Mouse (Mus musculus) hindbrain, embryonic 11.5 days (tissue): ENCODE measurements around the gene Nobox. TPM values are rescaled to one million over a fixed set of nuclear protein-coding genes. Genes with fewer than 3 reads are reported as not detected.

Experiments
- ATAC-seq: fragments of 200-750 bp; cut with Nextera tagmentation; 2 replicates; pipeline ENCODE4 v1.8.0; 2017; ENCODE audit warnings: mild to moderate bottlenecking, moderate TSS enrichment, moderate library complexity; ENCODE audit not compliant: low FRiP score
- DNase-seq: peaks from one replicate; pipeline ENCODE4 v3.0.0-alpha.2; 2015; ENCODE audit warnings: low spot score
- H3K27ac ChIP-seq: fragments of 300-500 bp; sonication (generic); 2 replicates; pipeline ENCODE4 v1.5.1; 2014; ENCODE audit warnings: mild to moderate bottlenecking, low read depth, low read length
- H3K27me3 ChIP-seq: fragments of 300-500 bp; sonication (generic); 2 replicates; pipeline ENCODE4 v1.6.1; 2014; ENCODE audit warnings: mild to moderate bottlenecking, low read length, moderate library complexity, mixed read lengths; ENCODE audit not compliant: control insufficient read depth, insufficient read depth
- H3K36me3 ChIP-seq: fragments of 300-500 bp; sonication (generic); 2 replicates; pipeline ENCODE4 v1.6.1; 2014; ENCODE audit warnings: mild to moderate bottlenecking, low read length, moderate library complexity, mixed read lengths; ENCODE audit not compliant: control insufficient read depth, insufficient read depth
- H3K4me1 ChIP-seq: fragments of 300-500 bp; sonication (generic); replicated peaks from 2 replicates; pipeline ENCODE4 v1.6.1; 2014; ENCODE audit warnings: low read length, mixed read lengths; ENCODE audit not compliant: control insufficient read depth, insufficient read depth
- H3K4me2 ChIP-seq: fragments of 300-500 bp; sonication (generic); replicated peaks from 2 replicates; pipeline ENCODE4 v1.6.1; 2014; ENCODE audit warnings: mild to moderate bottlenecking, low read depth, low read length
- H3K4me3 ChIP-seq: fragments of 300-500 bp; sonication (generic); 2 replicates; pipeline ENCODE4 v1.5.1; 2014; ENCODE audit warnings: low read depth, low read length
- H3K9ac ChIP-seq: fragments of 300-500 bp; sonication (generic); 2 replicates; pipeline ENCODE4 v1.6.1; 2014; ENCODE audit warnings: low read depth, low read length
- H3K9me3 ChIP-seq: fragments of 300-500 bp; sonication (generic); 2 replicates; pipeline ENCODE4 v1.6.1; 2016; ENCODE audit warnings: low read length; ENCODE audit not compliant: control insufficient read depth
- WGBS: fragments of 180-500 bp; shearing (Covaris S2); extraction: QIAGEN DNeasy Blood & Tissue Kit; methylation state at CpG from one replicate; pipeline ENCODE4 v1.1.7; 2014; 5-methylcytosine and 5-hydroxymethylcytosine counted together
- polyA plus RNA-seq: library from polyadenylated mRNA; unstranded; fragments of >200 nt; fragmentation: Nextera tagmentation; extraction: Ambion mirVana; gene quantifications from 2 replicates; pipeline ENCODE4 v1.2.1, GENCODE M21; 2014

The Nobox gene
- polyA plus RNA-seq, 1 experiment from 2014 or later: not detected

GRCm38 (mm10) chr6:43335619-43336234 lies 26.4 kb upstream of the Nobox start:
- H3K4me3 ChIP-seq: no peak overlapping the region
- no peak overlapping the region for H3K4me2 ChIP-seq
- no peak for ATAC-seq
- H3K27ac ChIP-seq: no peak overlapping the region
- H3K9ac ChIP-seq: no peak overlapping the region
- WGBS: 81% methylated on average over 3 of the region's 3 CpGs
- H3K27me3 ChIP-seq: no peaks in the 10 kb centered on the region
- H3K36me3 ChIP-seq: no peaks in the 10 kb centered on the region
- H3K9me3 ChIP-seq: no peaks in the 10 kb centered on the region
- H3K4me1 ChIP-seq: no peaks in the 10 kb centered on the region
- DNase-seq: no peak

DNA sequence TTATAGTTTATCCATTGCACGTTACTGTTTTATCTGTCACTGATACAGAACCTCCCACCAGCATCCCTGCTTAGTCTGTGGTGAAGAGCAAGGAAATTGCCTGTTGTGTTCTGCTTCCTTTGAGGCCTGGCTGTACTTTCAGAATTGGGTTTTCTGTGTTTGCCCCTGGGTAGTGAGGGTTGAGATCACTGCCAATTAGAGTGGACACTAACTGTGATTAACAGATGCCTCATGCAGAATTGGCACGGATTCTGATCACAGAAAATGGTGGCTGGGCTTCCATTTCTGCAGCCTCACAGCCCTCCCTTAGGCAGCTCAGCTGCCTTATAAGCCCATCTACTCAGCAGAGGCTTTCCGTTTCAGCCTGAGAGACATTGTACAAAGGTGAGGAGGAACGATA lies 24.1 kb upstream of the Nobox start:
- H3K27me3 ChIP-seq: no peaks in the 10 kb centered on the region
- no peak for ATAC-seq
- H3K4me3 ChIP-seq: no peak overlapping the region
- no peaks in the 10 kb centered on the region for H3K36me3 ChIP-seq
- no peaks in the 10 kb centered on the region for H3K9me3 ChIP-seq
- H3K4me2 ChIP-seq: no peak overlapping the region
- no peaks in the 10 kb centered on the region for H3K4me1 ChIP-seq
- 86% methylated on average over 4 of the region's 4 CpGs for WGBS
- DNase-seq: no peak
- no peak overlapping the region for H3K27ac ChIP-seq
- no peak overlapping the region for H3K9ac ChIP-seq

DNA sequence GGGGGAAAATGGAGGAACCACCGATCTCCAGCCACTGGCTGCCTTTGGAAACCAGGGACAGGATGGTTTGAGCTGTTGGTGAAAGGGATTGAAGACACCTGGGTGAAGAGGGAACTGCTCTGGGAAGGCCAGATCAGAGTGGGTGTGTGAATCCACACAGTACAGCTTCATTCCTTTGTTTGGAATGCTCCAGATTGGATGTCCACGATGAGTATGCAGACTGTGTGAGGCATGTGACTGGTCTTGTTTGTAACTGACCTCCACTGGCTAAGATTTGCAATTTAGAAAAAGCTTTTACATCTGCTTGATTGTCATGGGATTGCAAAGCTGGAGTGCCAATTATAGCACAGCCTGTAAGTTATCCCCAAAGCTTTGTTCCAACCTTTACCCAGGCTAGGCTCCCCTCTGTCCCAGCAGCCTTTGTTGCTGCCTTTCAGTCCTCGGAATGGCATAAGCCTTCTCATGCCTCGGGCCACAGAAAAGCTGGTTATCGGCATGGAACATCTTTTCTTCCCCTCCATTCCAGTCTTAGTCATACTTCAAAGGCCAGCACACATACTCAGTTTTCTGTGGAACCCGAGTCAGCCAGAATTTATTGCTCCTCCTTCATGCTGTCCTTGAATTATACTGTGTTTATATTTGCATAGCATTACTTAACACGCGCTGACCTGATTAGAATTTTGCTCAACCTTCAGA lies 3.8 kb upstream of the Nobox start:
- Histone ChIP-seq H3K27me3 (no peaks in the 10 kb centered on the region), H3K4me1 (no peaks in the 10 kb centered on the region), H3K27ac (no peak overlapping the region), H3K4me2 (no peak overlapping the region), H3K9ac (no peak overlapping the region), H3K9me3 (no peaks in the 10 kb centered on the region), H3K36me3 (no peaks in the 10 kb centered on the region), H3K4me3 (no peak overlapping the region)
- DNase-seq (no peak), ATAC-seq (peak; percentile 45; the same call in 1 of the 2 replicates)
- 75% methylated on average over 8 of the region's 8 CpGs for WGBS

DNA sequence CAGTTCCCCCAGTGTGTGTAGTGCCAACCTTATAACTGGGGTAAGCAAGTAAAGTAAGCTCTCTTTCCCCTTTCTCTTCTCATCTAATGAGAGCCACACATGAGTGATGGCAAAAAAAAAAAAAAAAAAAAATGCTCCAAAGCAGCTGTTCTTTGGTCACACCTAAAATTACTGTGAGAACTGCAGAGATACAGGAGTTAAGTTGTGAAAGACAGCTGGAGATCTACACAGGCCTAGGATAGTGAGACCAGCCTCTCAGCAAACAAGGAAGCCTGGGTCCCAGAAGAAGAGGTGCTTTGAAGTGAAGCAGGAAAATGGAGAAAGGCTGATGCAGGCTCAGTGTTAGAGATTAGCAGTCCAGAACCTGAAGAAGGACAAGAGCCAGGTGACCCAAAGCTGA lies 3.2 kb upstream of the Nobox start:
- Histone ChIP-seq H3K27me3 (no peaks in the 10 kb centered on the region), H3K9ac (no peak overlapping the region), H3K36me3 (no peaks in the 10 kb centered on the region), H3K27ac (no peak overlapping the region), H3K9me3 (no peaks in the 10 kb centered on the region), H3K4me1 (no peaks in the 10 kb centered on the region), H3K4me3 (no peak overlapping the region), H3K4me2 (no peak overlapping the region)
- no peak for DNase-seq
- no peak for ATAC-seq

DNA sequence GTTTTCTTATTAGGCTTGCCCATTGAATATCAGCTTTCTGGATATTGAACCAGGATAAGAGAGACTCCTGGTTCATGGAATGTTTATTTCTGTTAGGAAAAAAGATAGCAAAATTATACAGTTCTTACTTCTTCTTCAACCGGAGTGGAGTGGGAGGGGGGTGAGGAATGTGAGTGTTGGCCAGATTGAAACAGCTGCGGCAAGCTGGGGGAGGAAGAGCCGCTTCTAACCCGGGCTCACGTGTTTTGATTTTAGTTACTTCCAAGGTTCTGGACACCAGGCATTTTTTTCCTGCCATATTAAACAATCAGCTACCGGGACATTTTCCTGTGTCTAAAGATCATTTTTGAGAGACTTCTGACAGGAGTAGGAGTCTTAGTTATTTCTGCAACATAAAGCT lies 717 bp upstream of the Nobox start:
- Histone ChIP-seq H3K4me3 (no peak overlapping the region), H3K9me3 (no peaks in the 10 kb centered on the region)
- DNase-seq: no peak

DNA sequence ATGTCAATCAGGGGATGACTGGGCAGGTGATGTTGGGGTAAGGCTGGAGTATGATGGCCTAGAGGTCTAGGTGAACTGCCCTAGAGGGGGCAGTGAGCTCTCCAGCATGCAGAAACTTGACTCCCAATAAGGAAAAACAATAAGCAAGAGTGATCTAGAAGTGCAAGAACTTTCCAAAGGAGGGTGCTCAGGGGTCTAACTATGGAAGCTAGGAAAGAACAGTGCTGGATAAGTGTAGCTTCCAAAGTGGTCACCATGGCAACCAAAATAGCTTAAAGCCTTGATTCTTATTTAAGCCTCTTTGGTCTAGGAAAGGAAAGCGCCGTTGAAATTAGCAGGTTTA lies 11.9 kb downstream of the Nobox start:
- no peaks in the 10 kb centered on the region for H3K9me3 ChIP-seq
- H3K36me3 ChIP-seq: no peaks in the 10 kb centered on the region
- ATAC-seq (peak; percentile 59; the same call in 1 of the 2 replicates), DNase-seq (peak; percentile 16)
- H3K27ac ChIP-seq: no peak overlapping the region
- no peak overlapping the region for H3K4me3 ChIP-seq
- H3K4me2 ChIP-seq: no peak overlapping the region
- H3K9ac ChIP-seq: no peak overlapping the region
- no peaks in the 10 kb centered on the region for H3K4me1 ChIP-seq
- 48% methylated on average over 2 of the region's 2 CpGs for WGBS
- H3K27me3 ChIP-seq: no peaks in the 10 kb centered on the region

More for the DNA sequence above, 717 bp upstream of the Nobox start:
- no peak for ATAC-seq
- no peak overlapping the region for H3K27ac ChIP-seq
- H3K9ac ChIP-seq: no peak overlapping the region
- H3K4me2 ChIP-seq: no peak overlapping the region
- H3K36me3 ChIP-seq: no peaks in the 10 kb centered on the region
- WGBS: 77% methylated on average over 6 of the region's 6 CpGs
- no peaks in the 10 kb centered on the region for H3K4me1 ChIP-seq
- no peaks in the 10 kb centered on the region for H3K27me3 ChIP-seq

- Histone ChIP-seq H3K4me3 (no peak overlapping the region), H3K9me3 (no peaks in the 10 kb centered on the region), H3K36me3 (no peaks in the 10 kb centered on the region), H3K4me1 (no peaks in the 10 kb centered on the region), H3K27ac (no peak overlapping the region), H3K27me3 (no peaks in the 10 kb centered on the region), H3K9ac (no peak overlapping the region), H3K4me2 (no peak overlapping the region)
- ATAC-seq (peak; percentile 46), DNase-seq (peak; percentile 56)
- WGBS: 50% methylated on average over 7 of the region's 7 CpGs
Observed at GRCm38 (mm10) chr6:43296798-43297507, 12.4 kb downstream of the Nobox start.

DNA sequence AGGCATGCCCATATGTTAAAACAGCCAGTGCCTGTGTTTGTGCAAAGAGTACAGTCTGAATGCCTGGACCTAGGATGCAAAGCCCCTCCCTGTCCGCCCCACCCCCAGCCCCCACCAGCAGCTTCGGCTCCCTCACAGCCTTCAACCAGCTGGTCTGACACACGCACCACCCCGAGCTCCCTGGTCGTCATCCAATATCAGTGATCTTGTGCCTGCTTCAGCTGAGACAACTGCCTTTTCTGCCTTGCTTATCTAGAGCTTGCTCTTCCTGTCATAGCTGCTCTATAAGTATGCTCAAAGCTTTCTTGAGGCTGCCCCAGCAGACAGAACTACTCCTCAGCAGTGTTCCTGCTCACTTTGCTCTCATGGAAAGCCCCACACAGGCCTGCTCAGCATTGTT lies 13.4 kb downstream of the Nobox start:
- Histone ChIP-seq H3K36me3 (no peaks in the 10 kb centered on the region), H3K9me3 (no peaks in the 10 kb centered on the region), H3K4me1 (no peaks in the 10 kb centered on the region), H3K4me2 (no peak overlapping the region), H3K27ac (no peak overlapping the region), H3K4me3 (no peak overlapping the region), H3K9ac (no peak overlapping the region), H3K27me3 (no peaks in the 10 kb centered on the region)
- ATAC-seq (no peak), DNase-seq (no peak)
- 50% methylated on average over 5 of the region's 5 CpGs for WGBS

DNA sequence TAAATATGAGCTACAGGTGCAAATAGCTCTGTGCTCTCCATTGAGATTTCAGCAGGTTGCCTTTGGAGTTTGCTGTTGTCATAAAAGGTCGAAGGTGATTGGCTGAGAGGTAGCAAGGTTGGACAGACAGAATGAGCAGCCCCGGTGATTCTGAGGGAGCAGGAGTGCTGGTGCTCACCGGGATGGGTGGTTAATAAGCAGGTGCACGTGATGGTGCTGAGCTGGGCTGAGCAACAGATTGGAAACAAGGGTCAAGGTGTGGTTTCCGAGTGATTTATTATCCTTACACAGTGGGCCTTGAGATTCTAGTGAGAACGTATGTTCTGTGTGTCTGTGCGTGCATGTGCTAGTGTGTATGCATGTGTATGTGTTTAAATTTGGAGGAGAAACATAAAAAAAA lies 16.2 kb downstream of the Nobox start:
- H3K4me2 ChIP-seq: no peak overlapping the region
- H3K9me3 ChIP-seq: no peaks in the 10 kb centered on the region
- DNase-seq (no peak), ATAC-seq (no peak)
- H3K27me3 ChIP-seq: no peaks in the 10 kb centered on the region
- no peak overlapping the region for H3K4me3 ChIP-seq
- no peak overlapping the region for H3K27ac ChIP-seq
- 79% methylated on average over 7 of the region's 7 CpGs for WGBS
- no peaks in the 10 kb centered on the region for H3K36me3 ChIP-seq
- no peaks in the 10 kb centered on the region for H3K4me1 ChIP-seq
- no peak overlapping the region for H3K9ac ChIP-seq
